Mouse (Mus musculus) heart, embryonic 14.5 days (tissue): Measurements from ENCODE around the gene Cutal. TPM values are rescaled to one million over a fixed set of nuclear protein-coding genes. Genes with fewer than 3 reads are reported as not detected.

Source experiments
- polyA plus RNA-seq: library from polyadenylated mRNA; unstranded; fragments of >200 nt; fragmentation: Nextera tagmentation; extraction: Ambion mirVana; gene quantifications from 2 replicates; pipeline ENCODE4 v1.2.1, GENCODE M21; 2014

The Cutal gene
- polyA plus RNA-seq, 1 experiment from 2014 or later = 0.20 TPM

Other genes starting within 250 kb of the Cutal start
- 66.2 and 69.5 TPM in 2 replicates for gene Gapvd1, start 119.2 kb upstream of the Cutal start, polyA plus RNA-seq
- gene Hspa5, start 102.4 kb upstream of the Cutal start, polyA plus RNA-seq = 545 and 663 TPM in 2 replicates
- gene Rabepk, start 74.5 kb upstream of the Cutal start, polyA plus RNA-seq = 25.5 and 26.7 TPM in 2 replicates
- gene Fbxw2, start 48.1 kb upstream of the Cutal start, polyA plus RNA-seq = 51.0 and 65.8 TPM in 2 replicates
- not detected in 2 replicates for gene Gm34653, start 41.4 kb upstream of the Cutal start, polyA plus RNA-seq
- gene Psmd5, start 572 bp downstream of the Cutal start, polyA plus RNA-seq = 59.2 and 62.2 TPM in 2 replicates
- 3.0 and 3.1 TPM in 2 replicates for gene Phf19, start 39.6 kb downstream of the Cutal start, polyA plus RNA-seq
- gene Traf1, start 87.4 kb downstream of the Cutal start, polyA plus RNA-seq = 1.8 and 2.0 TPM in 2 replicates
- 0.05 TPM in 1 of 2 replicates, not detected in the other for gene Hc, start 187.0 kb downstream of the Cutal start, polyA plus RNA-seq
- 0.16 and 0.27 TPM in 2 replicates for gene AI182371, start 227.1 kb downstream of the Cutal start, polyA plus RNA-seq
- gene Cntrl, start 235.1 kb downstream of the Cutal start, polyA plus RNA-seq = 21.0 and 22.5 TPM in 2 replicates